Mouse (Mus musculus): ENCODE measurements around the gene Ddr2.

GRCm38 (mm10) chr1:170009296-170009695, 101.3 kb downstream of the Ddr2 start:
- TF ChIP-seq CTCF (conservative IDR thresholded peaks at IDR 0.05; ENCODE audit: low read length): no peak
- TF ChIP-seq POU5F1 (IDR thresholded peaks at IDR 0.05; ENCODE audit: borderline replicate concordance, low read length): no peak
